Mouse (Mus musculus): ENCODE data around the gene Snap23. TPM values are rescaled to one million over a fixed set of nuclear protein-coding genes. Genes with fewer than 3 reads are reported as not detected.

Snap23 gene
- total and polyA plus RNA-seq, 2 experiments, result 5.1 to 31.3 TPM

GRCm38 (mm10) chr2:120589759-120590158 is 22.3 kb downstream of the Snap23 start:
- Histone ChIP-seq H3K27ac (replicated peaks; ENCODE audit: insufficient read depth, low read depth, low read length) (no peak overlapping the region), H3K36me3 (ENCODE audit: control insufficient read depth, insufficient read depth, low read length) (peaks cover 39% of the 10 kb centered on the region), H3K9ac (ENCODE audit: low read depth, low read length) (no peak overlapping the region), H3K27me3 (ENCODE audit: control insufficient read depth, insufficient read depth, low read length) (no peaks in the 10 kb centered on the region), H3K4me1 (ENCODE audit: control insufficient read depth, insufficient read depth, low read length) (no peaks in the 10 kb centered on the region), H3K4me3 (ENCODE audit: insufficient read depth, low read depth, low read length) (no peak overlapping the region), H3K79me2 (ENCODE audit: control insufficient read depth, insufficient read depth, low read length) (no peaks in the 10 kb centered on the region)
- 94% methylated on average over 5 of the region's 5 CpGs for WGBS
- TF ChIP-seq CTCF (IDR thresholded peaks at IDR 0.05; ENCODE audit: low read depth, low read length), result no peak
- no peak for TF ChIP-seq POLR2A (IDR thresholded peaks at IDR 0.05; ENCODE audit: extremely low read depth, insufficient read depth, low read length)
- no peak for DNase-seq (ENCODE audit: extremely low read depth, low read depth, low spot score)

DNA sequence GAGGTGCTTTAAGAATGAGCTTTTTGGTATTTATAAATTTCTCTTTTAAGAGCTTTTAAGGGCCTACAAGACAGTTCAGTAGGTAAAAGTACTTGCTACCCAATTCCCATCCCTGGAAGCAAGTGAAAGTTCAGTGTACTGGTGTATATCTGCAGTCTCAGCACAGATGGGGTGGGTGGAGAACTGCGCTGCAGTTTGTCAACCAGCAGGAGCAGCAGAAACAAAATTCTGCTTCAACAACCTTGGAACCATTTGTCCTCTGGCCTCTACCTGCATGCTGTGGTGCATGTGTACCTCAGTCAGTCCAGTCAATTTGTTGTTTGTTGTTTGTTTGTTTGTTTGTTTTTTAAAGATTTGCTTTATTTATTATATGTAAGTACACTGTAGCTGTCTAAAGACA is 24.8 kb downstream of the Snap23 start:
- TF ChIP-seq POLR2A (IDR thresholded peaks at IDR 0.05; ENCODE audit: extremely low read depth, insufficient read depth, low read length), result no peak
- no peak for TF ChIP-seq CTCF (IDR thresholded peaks at IDR 0.05; ENCODE audit: low read depth, low read length)
- Histone ChIP-seq H3K4me3 (ENCODE audit: insufficient read depth, low read depth, low read length) (no peak overlapping the region), H3K4me1 (ENCODE audit: control insufficient read depth, insufficient read depth, low read length) (no peaks in the 10 kb centered on the region), H3K27me3 (ENCODE audit: control insufficient read depth, insufficient read depth, low read length) (no peaks in the 10 kb centered on the region), H3K79me2 (ENCODE audit: control insufficient read depth, insufficient read depth, low read length) (no peaks in the 10 kb centered on the region), H3K27ac (replicated peaks; ENCODE audit: insufficient read depth, low read depth, low read length) (no peak overlapping the region), H3K9ac (ENCODE audit: low read depth, low read length) (no peak overlapping the region), H3K36me3 (ENCODE audit: control insufficient read depth, insufficient read depth, low read length) (peaks cover 39% of the 10 kb centered on the region)
- WGBS, result 93% methylated on average over 1 of the region's 1 CpGs
- DNase-seq (ENCODE audit: extremely low read depth, low read depth, low spot score), result no peak

DNA sequence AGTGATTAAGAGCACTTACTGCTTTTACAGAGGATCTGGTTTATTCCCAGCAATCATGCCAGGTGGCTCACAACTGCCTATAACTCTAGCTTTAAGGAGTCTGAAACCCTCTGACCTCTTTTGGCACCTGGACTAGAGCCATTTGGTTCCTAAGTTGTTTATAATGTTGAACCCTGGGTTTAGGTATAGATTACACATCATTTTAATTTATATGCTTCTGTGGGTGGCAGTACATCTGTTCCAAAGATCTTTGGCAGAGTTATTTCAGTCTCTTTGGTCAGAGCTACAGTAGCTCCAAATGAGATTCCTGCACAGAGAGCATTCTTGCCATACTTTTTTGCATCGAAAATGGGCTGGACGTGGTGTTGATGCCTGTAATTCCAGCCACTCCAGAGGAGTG is 30.3 kb downstream of the Snap23 start:
- H3K27me3 ChIP-seq (ENCODE audit: control insufficient read depth, insufficient read depth, low read length), result no peaks in the 10 kb centered on the region
- H3K4me1 ChIP-seq (ENCODE audit: control insufficient read depth, insufficient read depth, low read length), result no peaks in the 10 kb centered on the region
- H3K9ac ChIP-seq (ENCODE audit: low read depth, low read length), result no peak overlapping the region
- no peak overlapping the region for H3K27ac ChIP-seq (replicated peaks; ENCODE audit: insufficient read depth, low read depth, low read length)
- WGBS, result 95% methylated on average over 2 of the region's 2 CpGs
- H3K79me2 ChIP-seq (ENCODE audit: control insufficient read depth, insufficient read depth, low read length), result no peaks in the 10 kb centered on the region
- TF ChIP-seq CTCF (IDR thresholded peaks at IDR 0.05; ENCODE audit: low read depth, low read length) (no peak), POLR2A (IDR thresholded peaks at IDR 0.05; ENCODE audit: extremely low read depth, insufficient read depth, low read length) (no peak)
- DNase-seq (ENCODE audit: extremely low read depth, low read depth, low spot score), result no peak
- H3K36me3 ChIP-seq (ENCODE audit: control insufficient read depth, insufficient read depth, low read length), result peaks cover 56% of the 10 kb centered on the region
- no peak overlapping the region for H3K4me3 ChIP-seq (ENCODE audit: insufficient read depth, low read depth, low read length)

GRCm38 (mm10) chr2:120599506-120599905 is 32.0 kb downstream of the Snap23 start:
- peaks cover 56% of the 10 kb centered on the region for H3K36me3 ChIP-seq (ENCODE audit: control insufficient read depth, insufficient read depth, low read length)
- H3K27ac ChIP-seq (replicated peaks; ENCODE audit: insufficient read depth, low read depth, low read length), result no peak overlapping the region
- H3K4me3 ChIP-seq (ENCODE audit: insufficient read depth, low read depth, low read length), result no peak overlapping the region
- no peak overlapping the region for H3K9ac ChIP-seq (ENCODE audit: low read depth, low read length)
- WGBS, result 90% methylated on average over 4 of the region's 4 CpGs
- no peaks in the 10 kb centered on the region for H3K4me1 ChIP-seq (ENCODE audit: control insufficient read depth, insufficient read depth, low read length)
- no peaks in the 10 kb centered on the region for H3K79me2 ChIP-seq (ENCODE audit: control insufficient read depth, insufficient read depth, low read length)
- no peaks in the 10 kb centered on the region for H3K27me3 ChIP-seq (ENCODE audit: control insufficient read depth, insufficient read depth, low read length)
- TF ChIP-seq CTCF (IDR thresholded peaks at IDR 0.05; ENCODE audit: low read depth, low read length) (no peak), POLR2A (IDR thresholded peaks at IDR 0.05; ENCODE audit: extremely low read depth, insufficient read depth, low read length) (no peak)
- DNase-seq (ENCODE audit: extremely low read depth, low read depth, low spot score), result no peak

GRCm38 (mm10) chr2:120606021-120606690 is 38.7 kb downstream of the Snap23 start:
- TF ChIP-seq CTCF (IDR thresholded peaks at IDR 0.05; ENCODE audit: low read depth, low read length), result no peak
- no peak for TF ChIP-seq POLR2A (IDR thresholded peaks at IDR 0.05; ENCODE audit: extremely low read depth, insufficient read depth, low read length)
- no peak overlapping the region for H3K27ac ChIP-seq (replicated peaks; ENCODE audit: insufficient read depth, low read depth, low read length)

More at GRCm38 (mm10) chr2:120606021-120606690, 38.7 kb downstream of the Snap23 start:
- Histone ChIP-seq H3K4me3 (ENCODE audit: insufficient read depth, low read depth, low read length) (no peak overlapping the region), H3K27me3 (ENCODE audit: control insufficient read depth, insufficient read depth, low read length) (no peaks in the 10 kb centered on the region), H3K79me2 (ENCODE audit: control insufficient read depth, insufficient read depth, low read length) (no peaks in the 10 kb centered on the region), H3K36me3 (ENCODE audit: control insufficient read depth, insufficient read depth, low read length) (peaks cover 14% of the 10 kb centered on the region), H3K9ac (ENCODE audit: low read depth, low read length) (no peak overlapping the region), H3K4me1 (ENCODE audit: control insufficient read depth, insufficient read depth, low read length) (peaks cover 3% of the 10 kb centered on the region)
- 88% methylated on average over 6 of the region's 6 CpGs for WGBS
- no peak for DNase-seq (ENCODE audit: extremely low read depth, low read depth, low spot score)

Data from liver, adult 2 months (tissue).